Mouse (Mus musculus) heart, embryonic 13.5 days (tissue): ENCODE measurements at regions not wholly inside any gene's neighbourhood (a gene's known extent, or its start where the extent isn't known, plus 50 kb on each side); places are given as distances from the start of the nearest gene placed in this dataset.

Experiments
- ATAC-seq: fragments of 200-750 bp; cut with Nextera tagmentation; 2 replicates; pipeline ENCODE4 v1.8.0; 2017; ENCODE audit warnings: moderate TSS enrichment; ENCODE audit not compliant: insufficient number of reproducible peaks, low FRiP score, low TSS enrichment; ENCODE audit errors: extremely low read depth
- H3K27ac ChIP-seq: fragments of 300-500 bp; sonication (generic); replicated peaks from 2 replicates; pipeline ENCODE4 v1.5.1; 2015; ENCODE audit warnings: moderate library complexity, mild to moderate bottlenecking, inconsistent platforms
- H3K27me3 ChIP-seq: fragments of 300-500 bp; sonication (generic); replicated peaks from 2 replicates; pipeline ENCODE4 v1.6.1; 2015; ENCODE audit warnings: mild to moderate bottlenecking, inconsistent platforms
- H3K36me3 ChIP-seq: fragments of 300-500 bp; sonication (generic); 2 replicates; pipeline ENCODE4 v1.6.1; 2015; ENCODE audit warnings: mild to moderate bottlenecking, inconsistent platforms
- H3K4me1 ChIP-seq: fragments of 300-500 bp; sonication (generic); 2 replicates; pipeline ENCODE4 v1.6.1; 2015; ENCODE audit warnings: inconsistent platforms
- H3K4me2 ChIP-seq: fragments of 300-500 bp; sonication (generic); 2 replicates; pipeline ENCODE4 v1.6.1; 2015; ENCODE audit warnings: inconsistent platforms, mild to moderate bottlenecking, moderate library complexity
- H3K4me3 ChIP-seq: fragments of 300-500 bp; sonication (generic); 2 replicates; pipeline ENCODE4 v1.5.1; 2015; ENCODE audit warnings: moderate library complexity, mild to moderate bottlenecking, inconsistent platforms
- H3K9ac ChIP-seq: fragments of 300-500 bp; sonication (generic); 2 replicates; pipeline ENCODE4 v1.6.1; 2015; ENCODE audit warnings: inconsistent platforms, mild to moderate bottlenecking, moderate library complexity
- H3K9me3 ChIP-seq: fragments of 300-500 bp; sonication (generic); 2 replicates; pipeline ENCODE4 v1.6.1; 2016; ENCODE audit warnings: inconsistent platforms
- WGBS: fragments of 180-500 bp; shearing (Covaris S2); methylation state at CpG from one replicate; pipeline ENCODE4 v1.1.7; 2015; ENCODE audit warnings: mixed read lengths; 5-methylcytosine and 5-hydroxymethylcytosine counted together

- H3K27ac ChIP-seq: no peak overlapping the region
- no peaks in the 10 kb centered on the region for H3K36me3 ChIP-seq
- H3K4me2 ChIP-seq: no peak overlapping the region
- WGBS: 37% methylated on average over 3 of the region's 3 CpGs
- H3K4me1 ChIP-seq: peaks cover 36% of the 10 kb centered on the region
- H3K27me3 ChIP-seq: peaks cover 7% of the 10 kb centered on the region; the same call in 1 of the 2 replicates
- H3K9me3 ChIP-seq: no peaks in the 10 kb centered on the region
- no peak overlapping the region for H3K4me3 ChIP-seq
- H3K9ac ChIP-seq: no peak overlapping the region
- no peak for ATAC-seq
These were observed 238.5 kb downstream of the Setd4 start for GRCm38 (mm10) chr16:93365236-93365951.

DNA sequence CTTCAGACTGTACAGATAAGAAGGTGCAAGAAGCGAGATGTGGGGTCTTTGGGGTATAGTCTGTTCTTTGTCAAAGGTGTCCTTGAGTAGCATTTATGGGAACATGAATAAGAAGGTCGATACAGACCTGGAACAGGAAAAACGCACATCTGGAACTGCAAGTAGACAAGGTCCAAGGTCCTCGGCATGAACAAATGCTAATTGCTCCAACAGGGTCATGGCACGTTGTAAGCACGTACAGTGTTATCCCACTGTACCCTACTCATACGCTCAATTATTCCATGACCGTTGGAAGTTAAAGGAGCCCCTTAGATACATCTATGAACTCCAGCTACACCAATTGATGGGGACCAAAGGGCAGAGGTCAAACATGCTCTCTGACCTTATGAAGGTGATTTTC, 244.1 kb downstream of the Setd4 start:
- Histone ChIP-seq H3K36me3 (no peaks in the 10 kb centered on the region), H3K27ac (no peak overlapping the region), H3K4me3 (no peak overlapping the region), H3K4me2 (no peak overlapping the region), H3K9me3 (no peaks in the 10 kb centered on the region; the same call in 1 of the 2 replicates), H3K9ac (no peak overlapping the region), H3K4me1 (no peaks in the 10 kb centered on the region), H3K27me3 (peaks cover 10% of the 10 kb centered on the region; the same call in 1 of the 2 replicates)
- 83% methylated on average over 8 of the region's 8 CpGs for WGBS
- ATAC-seq: no peak

DNA sequence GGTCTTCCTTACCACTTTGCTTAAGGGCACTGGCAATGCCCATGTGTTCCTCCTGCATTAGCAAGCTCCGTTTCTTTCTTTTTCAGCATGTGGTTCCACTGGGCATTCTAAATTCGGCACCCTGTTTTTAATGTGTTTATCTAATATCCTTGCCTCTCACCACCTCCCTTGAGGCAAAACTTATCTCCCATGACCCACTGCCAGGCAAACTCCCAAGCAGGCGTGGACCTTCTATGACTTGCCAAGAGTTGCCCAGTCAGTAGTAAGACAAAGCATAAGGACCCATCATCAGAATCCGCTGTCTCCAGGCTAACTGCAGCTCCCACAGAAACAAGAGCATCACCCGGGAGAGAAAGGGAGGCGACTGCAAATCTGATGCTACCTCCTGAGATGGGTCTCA, 245.2 kb downstream of the Setd4 start:
- no peak for ATAC-seq
- Histone ChIP-seq H3K4me3 (no peak overlapping the region), H3K9ac (no peak overlapping the region), H3K4me1 (no peaks in the 10 kb centered on the region), H3K27me3 (peaks cover 10% of the 10 kb centered on the region; the same call in 1 of the 2 replicates), H3K27ac (no peak overlapping the region), H3K36me3 (no peaks in the 10 kb centered on the region), H3K9me3 (no peaks in the 10 kb centered on the region; the same call in 1 of the 2 replicates), H3K4me2 (no peak overlapping the region)
- 62% methylated on average over 6 of the region's 6 CpGs for WGBS

DNA sequence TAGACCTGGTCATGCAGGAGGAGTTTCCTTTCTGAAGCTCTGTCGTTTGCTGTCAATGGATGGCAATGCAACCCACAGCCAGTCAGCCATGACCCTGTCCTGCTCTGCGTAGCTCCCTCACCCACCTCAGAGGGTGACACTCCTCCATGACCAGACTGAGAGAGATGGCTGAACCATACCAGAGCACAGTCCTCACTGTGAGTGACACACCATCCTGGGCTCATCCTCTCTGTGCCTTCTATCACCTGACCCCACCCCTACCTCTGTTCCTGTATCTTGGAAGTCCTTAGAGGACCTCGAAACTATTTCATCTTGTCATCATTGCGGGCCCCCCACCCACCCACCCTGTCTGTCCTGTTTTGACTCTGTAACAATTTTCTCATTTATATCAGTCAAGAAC, 245.7 kb downstream of the Setd4 start:
- peaks cover 14% of the 10 kb centered on the region; the same call in 1 of the 2 replicates for H3K27me3 ChIP-seq
- H3K9ac ChIP-seq: no peak overlapping the region
- 74% methylated on average over 4 of the region's 4 CpGs for WGBS
- no peak overlapping the region for H3K4me3 ChIP-seq
- H3K27ac ChIP-seq: no peak overlapping the region
- no peak for ATAC-seq
- H3K9me3 ChIP-seq: no peaks in the 10 kb centered on the region; the same call in 1 of the 2 replicates
- H3K4me1 ChIP-seq: no peaks in the 10 kb centered on the region
- no peaks in the 10 kb centered on the region for H3K36me3 ChIP-seq
- no peak overlapping the region for H3K4me2 ChIP-seq

- 76% methylated on average over 11 of the region's 11 CpGs for WGBS
- Histone ChIP-seq H3K9me3 (no peaks in the 10 kb centered on the region; the same call in 1 of the 2 replicates), H3K36me3 (no peaks in the 10 kb centered on the region), H3K4me3 (no peak overlapping the region), H3K9ac (no peak overlapping the region), H3K27ac (no peak overlapping the region), H3K4me1 (no peaks in the 10 kb centered on the region), H3K27me3 (0 out of 2 replicates have a peak, but pooled peaks cover 6% of the 10 kb centered on the region), H3K4me2 (no peak overlapping the region)
- no peak for ATAC-seq
These were observed 248.5 kb downstream of the Setd4 start for GRCm38 (mm10) chr16:93355204-93355899.

GRCm38 (mm10) chr16:93353971-93354370, 249.9 kb downstream of the Setd4 start:
- H3K9ac ChIP-seq: no peak overlapping the region
- no peak overlapping the region for H3K4me2 ChIP-seq
- H3K4me3 ChIP-seq: no peak overlapping the region
- no peaks in the 10 kb centered on the region for H3K36me3 ChIP-seq
- H3K9me3 ChIP-seq: no peaks in the 10 kb centered on the region; the same call in 1 of the 2 replicates
- H3K4me1 ChIP-seq: no peaks in the 10 kb centered on the region
- H3K27me3 ChIP-seq: 0 out of 2 replicates have a peak, but pooled peaks cover 6% of the 10 kb centered on the region
- no peak overlapping the region for H3K27ac ChIP-seq
- no peak for ATAC-seq
- WGBS: 54% methylated on average over 6 of the region's 6 CpGs

DNA sequence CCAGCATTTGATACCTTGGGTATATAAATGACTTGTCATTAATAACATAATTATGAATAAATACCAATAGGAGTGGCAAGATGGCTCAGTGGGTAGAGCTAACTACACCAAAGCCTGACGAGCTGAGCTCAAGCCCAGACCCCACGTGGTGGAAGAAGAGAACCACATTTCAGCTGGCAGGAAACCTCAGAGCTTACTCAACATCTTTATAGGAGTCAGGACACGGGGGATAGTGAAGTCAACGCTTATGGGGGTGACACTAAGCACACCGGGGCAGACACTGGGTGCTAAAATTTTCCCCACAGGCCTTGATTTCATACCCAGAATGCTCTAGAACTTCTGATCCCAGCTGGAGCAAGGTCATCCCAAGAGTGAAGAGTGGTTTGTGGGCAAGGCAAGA, 259.3 kb downstream of the Setd4 start:
- WGBS: 70% methylated on average over 5 of the region's 5 CpGs

DNA sequence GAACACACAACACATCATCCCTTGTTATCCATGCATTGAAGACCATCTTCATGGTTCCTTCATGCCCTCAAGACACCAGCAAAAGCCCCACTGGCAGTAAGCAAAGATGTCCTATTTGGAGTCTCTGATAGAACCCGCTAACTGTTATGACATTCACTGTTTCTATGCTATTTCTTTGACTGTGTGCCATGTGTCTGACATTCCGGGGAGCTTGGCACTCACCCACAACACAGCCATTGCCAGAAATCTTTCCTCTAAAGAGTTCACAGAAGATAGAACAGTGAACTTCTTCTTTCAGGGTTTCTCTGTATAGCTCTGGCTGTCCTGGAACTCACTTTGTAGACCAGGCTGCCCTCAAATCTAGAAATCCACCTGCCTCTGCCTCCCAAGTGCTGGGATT, 261.2 kb downstream of the Setd4 start:
- H3K27ac ChIP-seq: no peak overlapping the region
- WGBS: 87% methylated on average over 2 of the region's 2 CpGs
- H3K4me3 ChIP-seq: no peak overlapping the region
- H3K4me1 ChIP-seq: peaks cover 4% of the 10 kb centered on the region
- ATAC-seq: no peak
- no peaks in the 10 kb centered on the region for H3K36me3 ChIP-seq
- H3K4me2 ChIP-seq: no peak overlapping the region
- H3K27me3 ChIP-seq: peaks cover 39% of the 10 kb centered on the region
- no peaks in the 10 kb centered on the region for H3K9me3 ChIP-seq
- no peak overlapping the region for H3K9ac ChIP-seq

More for the DNA sequence above, 259.3 kb downstream of the Setd4 start:
- H3K27ac ChIP-seq: no peak overlapping the region
- H3K4me3 ChIP-seq: no peak overlapping the region
- H3K9me3 ChIP-seq: no peaks in the 10 kb centered on the region
- ATAC-seq: no peak
- no peak overlapping the region for H3K4me2 ChIP-seq
- H3K36me3 ChIP-seq: no peaks in the 10 kb centered on the region
- H3K9ac ChIP-seq: no peak overlapping the region
- peaks cover 33% of the 10 kb centered on the region for H3K27me3 ChIP-seq
- peaks cover 4% of the 10 kb centered on the region for H3K4me1 ChIP-seq

DNA sequence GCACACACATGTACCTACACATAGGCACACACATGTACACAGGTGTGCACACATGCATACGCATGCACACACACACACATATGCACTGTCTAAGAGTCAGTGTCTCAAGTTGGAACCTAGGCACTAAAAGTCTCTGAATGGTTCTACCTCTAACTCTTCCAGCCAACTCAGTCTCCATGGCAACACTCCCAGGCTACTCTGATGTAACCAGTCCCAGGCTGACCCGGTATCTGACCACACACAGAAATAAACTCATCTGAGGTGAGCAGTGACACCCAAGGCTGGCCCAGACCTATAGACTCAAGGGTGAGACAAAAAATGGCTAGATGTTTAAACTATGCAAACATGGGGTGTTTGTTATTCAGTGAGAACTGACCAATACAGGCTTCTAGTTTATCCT, 262.1 kb downstream of the Setd4 start:
- Histone ChIP-seq H3K27me3 (peaks cover 48% of the 10 kb centered on the region), H3K27ac (no peak overlapping the region), H3K36me3 (no peaks in the 10 kb centered on the region), H3K4me1 (peaks cover 4% of the 10 kb centered on the region), H3K4me3 (no peak overlapping the region), H3K9me3 (no peaks in the 10 kb centered on the region), H3K9ac (no peak overlapping the region), H3K4me2 (no peak overlapping the region)
- no peak for ATAC-seq
- WGBS: 78% methylated on average over 2 of the region's 2 CpGs

GRCm38 (mm10) chr16:93338806-93339205, 265.1 kb downstream of the Setd4 start:
- 62% methylated on average over 6 of the region's 6 CpGs for WGBS
- Histone ChIP-seq H3K4me2 (no peak overlapping the region), H3K9me3 (no peaks in the 10 kb centered on the region), H3K4me3 (no peak overlapping the region), H3K27me3 (peaks cover 49% of the 10 kb centered on the region), H3K36me3 (no peaks in the 10 kb centered on the region), H3K27ac (no peak overlapping the region), H3K9ac (no peak overlapping the region), H3K4me1 (peaks cover 17% of the 10 kb centered on the region)
- ATAC-seq: no peak

DNA sequence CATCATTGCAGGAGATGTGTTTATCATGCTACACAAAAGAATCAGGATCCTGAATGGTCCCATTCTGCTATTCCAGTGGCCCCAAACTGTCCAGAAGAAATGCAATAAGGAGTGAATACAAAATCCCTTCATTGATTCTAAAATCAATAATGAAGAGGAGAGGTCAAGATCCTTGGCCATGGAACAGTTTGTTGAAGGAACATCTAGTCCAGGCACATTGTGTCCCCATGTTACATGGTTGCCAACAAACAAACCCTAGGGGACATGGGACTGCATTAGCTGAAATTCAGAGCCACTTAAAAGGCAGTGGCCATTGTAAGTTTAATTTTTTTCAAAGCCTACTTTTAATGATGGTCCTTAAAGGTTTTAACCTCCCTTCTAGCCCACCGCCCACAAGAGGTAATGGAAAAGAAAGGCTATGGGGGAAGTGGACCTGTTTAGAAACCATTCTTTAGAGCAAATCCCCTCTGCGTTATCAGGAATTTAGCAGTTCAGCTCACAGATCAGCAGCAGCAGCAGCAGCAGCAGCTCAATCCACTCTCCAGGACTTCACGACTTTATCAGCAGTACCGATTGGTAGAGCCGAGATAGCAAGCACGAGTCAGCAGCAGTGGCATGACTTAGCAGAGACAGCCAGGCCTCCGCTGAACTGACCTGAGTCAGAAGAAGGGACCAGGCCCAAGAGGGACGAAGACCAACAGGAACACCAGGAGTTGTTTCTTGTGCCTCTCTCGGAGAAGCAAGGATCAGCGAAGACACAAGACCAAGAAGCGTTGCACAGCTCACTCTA, 268.3 kb downstream of the Setd4 start:
- H3K9ac ChIP-seq: no peak overlapping the region
- no peak overlapping the region for H3K4me2 ChIP-seq
- peaks cover 23% of the 10 kb centered on the region for H3K4me1 ChIP-seq
- H3K4me3 ChIP-seq: no peak overlapping the region
- ATAC-seq: no peak
- H3K36me3 ChIP-seq: no peaks in the 10 kb centered on the region
- WGBS: 33% methylated on average over 11 of the region's 11 CpGs
- H3K27ac ChIP-seq: no peak overlapping the region
- no peaks in the 10 kb centered on the region for H3K9me3 ChIP-seq
- peaks cover 59% of the 10 kb centered on the region for H3K27me3 ChIP-seq
